Mouse (Mus musculus) lung, adult 2 months (tissue): ENCODE results near the gene Samsn1. TPM values are rescaled to one million over a fixed set of nuclear protein-coding genes. Genes with fewer than 3 reads are reported as not detected.
"Not testable (repeated sequence)": the region's sequence is repeated elsewhere in the genome, so short reads cannot be mapped to it uniquely, and the experiment has no call there.

Experiments used
- DNase-seq: peaks from one replicate; pipeline ENCODE4 v3.0.0; 2022
- H3K4me1 ChIP-seq: fragments of 200-500 bp; 2 replicates; pipeline ENCODE4 v1.6.1; 2011; ENCODE audit warnings: low read length; ENCODE audit not compliant: control insufficient read depth, insufficient read depth
- H3K4me3 ChIP-seq: fragments of 200-500 bp; replicated peaks from 2 replicates; pipeline ENCODE3; 2011; ENCODE audit warnings: low read depth, mild to moderate bottlenecking, control low read depth, low read length; ENCODE audit errors: extremely low read depth
- CTCF ChIP-seq: fragments of 200-500 bp; IDR thresholded peaks from 2 replicates; pipeline ENCODE4 v1.5.1; 2011; ENCODE audit warnings: mild to moderate bottlenecking, low read length, control low read depth; ENCODE audit not compliant: insufficient read depth
- POLR2A ChIP-seq: fragments of 200-500 bp; IDR thresholded peaks from 2 replicates; pipeline ENCODE4 v1.6.1; 2011; ENCODE audit warnings: low read depth, mild to moderate bottlenecking, control low read depth, low read length, borderline replicate concordance; ENCODE audit errors: extremely low read depth
- WGBS: fragments of 180-500 bp; shearing (Covaris S2); methylation state at CpG from one replicate; pipeline ENCODE4 v1.1.7; 2018; 5-methylcytosine and 5-hydroxymethylcytosine counted together
- polyA plus RNA-seq: library from polyadenylated mRNA; depleted of rRNA; stranded (reverse); fragments of >200 nt; gene quantifications from 2 replicates; pipeline ENCODE4 v1.2.3, GENCODE M21; 2012

Samsn1 gene
- polyA plus RNA-seq, 1 experiment, result 3.2 TPM

DNA sequence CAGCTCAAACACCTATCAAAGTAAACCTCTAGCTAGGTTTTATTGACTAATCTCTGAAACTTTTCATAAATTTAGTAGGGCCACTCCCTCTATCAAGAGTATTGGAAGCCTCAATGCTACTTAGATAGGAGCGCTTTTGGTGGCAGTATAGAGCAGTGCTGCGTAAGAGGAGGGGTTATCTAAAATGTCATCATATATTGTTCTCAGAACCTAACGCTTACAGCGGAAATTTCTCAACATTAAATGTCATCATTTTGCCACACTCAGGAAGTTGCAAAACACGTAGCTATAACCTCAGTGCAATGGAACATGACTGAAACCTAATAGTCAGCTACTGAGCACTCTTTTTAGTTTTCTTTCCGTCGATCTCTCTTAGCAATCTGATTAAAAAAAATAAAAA, 166.7 kb downstream of the Samsn1 start:
- no peaks in the 10 kb centered on the region for H3K4me1 ChIP-seq
- DNase-seq, result no peak
- WGBS, result 47% methylated on average over 7 of the region's 7 CpGs
- H3K4me3 ChIP-seq, result no peak overlapping the region
- TF ChIP-seq POLR2A (no peak), CTCF (no peak)

GRCm38 (mm10) chr16:75853556-75854271, 168.4 kb downstream of the Samsn1 start:
- no peaks in the 10 kb centered on the region for H3K4me1 ChIP-seq
- no peak overlapping the region for H3K4me3 ChIP-seq
- WGBS, result 84% methylated on average over 9 of the region's 9 CpGs
- no peak for DNase-seq
- TF ChIP-seq CTCF, result no peak
- TF ChIP-seq POLR2A, result no peak

DNA sequence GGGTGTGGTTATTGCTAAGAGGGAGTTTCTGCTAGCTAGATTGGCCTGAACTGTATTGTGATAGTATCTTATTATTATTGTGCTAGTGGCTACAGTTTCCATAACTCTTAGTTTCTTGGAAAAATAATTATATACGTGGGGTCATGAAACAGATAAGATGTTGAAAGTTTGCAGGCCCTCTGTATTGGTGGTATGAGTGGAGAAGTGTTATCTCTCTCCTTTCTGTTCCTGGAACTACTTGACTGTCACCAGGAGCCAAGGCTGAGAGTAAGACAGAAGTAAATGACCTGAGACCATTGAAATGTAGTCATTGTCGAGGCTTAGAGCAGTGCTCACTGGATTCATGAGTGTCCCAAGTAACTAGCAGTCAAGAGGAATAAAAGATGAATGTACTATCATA, 169.6 kb downstream of the Samsn1 start:
- DNase-seq, result no peak
- H3K4me1 ChIP-seq, result no peaks in the 10 kb centered on the region
- no peak for TF ChIP-seq POLR2A
- 52% methylated on average over 2 of the region's 2 CpGs for WGBS
- no peak overlapping the region for H3K4me3 ChIP-seq

DNA sequence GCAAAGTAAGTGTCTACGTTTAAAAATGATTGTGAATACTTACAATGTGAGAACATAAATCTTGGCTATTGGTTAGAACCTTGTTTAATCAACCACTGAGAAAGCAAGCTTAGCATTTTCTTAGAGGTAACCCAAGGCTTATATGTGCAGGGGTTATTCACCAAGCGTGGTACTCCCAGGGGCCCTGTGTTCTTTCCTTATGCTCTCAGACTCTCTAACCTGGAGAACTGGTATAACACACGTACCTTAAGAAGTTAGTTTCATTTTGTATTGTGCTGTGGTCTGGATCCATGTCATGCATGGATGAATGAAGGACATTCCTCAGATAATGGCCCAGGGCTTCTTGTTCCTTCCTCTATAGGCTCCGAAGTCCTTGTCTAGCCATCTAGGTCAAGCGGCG, 173.0 kb downstream of the Samsn1 start:
- Histone ChIP-seq H3K4me1 (no peaks in the 10 kb centered on the region), H3K4me3 (no peak overlapping the region)
- TF ChIP-seq POLR2A, result no peak
- DNase-seq, result no peak
- 87% methylated on average over 6 of the region's 6 CpGs for WGBS

DNA sequence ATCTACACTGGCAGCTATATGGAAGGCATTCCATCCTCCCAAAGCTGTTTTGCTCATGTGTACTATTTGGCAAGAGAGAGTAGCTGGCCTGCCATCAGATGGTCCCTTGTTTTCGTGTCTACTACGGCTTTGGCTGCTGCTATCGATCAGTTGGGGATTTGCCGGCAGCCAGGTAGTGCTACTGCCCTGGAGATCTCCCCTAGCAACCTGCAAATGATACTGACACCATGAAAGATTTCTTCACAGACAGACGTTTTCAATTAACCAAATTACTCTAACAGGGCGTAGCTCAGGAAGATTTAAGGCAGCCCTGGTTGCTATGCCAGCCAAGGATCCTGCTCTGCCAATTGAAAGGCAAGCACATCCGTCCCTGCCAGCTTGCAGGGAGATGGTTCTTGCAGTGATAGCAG, 178.4 kb downstream of the Samsn1 start:
- TF ChIP-seq CTCF (no peak), POLR2A (no peak)
- Histone ChIP-seq H3K4me1 (no peaks in the 10 kb centered on the region), H3K4me3 (no peak overlapping the region)
- 84% methylated on average over 7 of the region's 7 CpGs for WGBS
- no peak for DNase-seq

- no peaks in the 10 kb centered on the region for H3K4me1 ChIP-seq
- no peak overlapping the region for H3K4me3 ChIP-seq
- TF ChIP-seq CTCF (no peak), POLR2A (no peak)
- no peak for DNase-seq
- 94% methylated on average over 9 of the region's 9 CpGs for WGBS
These were observed 179.1 kb downstream of the Samsn1 start for GRCm38 (mm10) chr16:75843031-75843430.

DNA sequence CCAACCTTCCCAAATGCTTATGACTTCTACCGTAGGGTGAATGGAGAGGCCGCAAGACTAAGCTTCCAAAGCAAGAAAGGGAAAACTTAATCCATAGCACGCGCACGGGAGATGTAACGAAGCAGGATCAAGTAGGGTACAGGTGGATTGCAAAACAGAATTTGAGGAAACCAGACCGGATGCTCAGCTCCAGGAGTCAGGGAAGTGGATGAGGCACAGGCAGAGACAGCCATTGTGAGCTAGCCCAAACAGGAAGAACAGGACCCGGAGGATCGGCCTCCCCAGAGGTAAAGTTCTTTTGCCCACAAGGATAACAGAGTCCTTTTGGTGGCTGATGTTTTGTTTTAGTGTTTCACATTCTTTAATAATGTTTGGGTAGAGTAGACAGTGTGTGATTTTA, 179.5 kb downstream of the Samsn1 start:
- H3K4me3 ChIP-seq, result no peak overlapping the region
- no peak for DNase-seq
- TF ChIP-seq CTCF (no peak), POLR2A (no peak)

DNA sequence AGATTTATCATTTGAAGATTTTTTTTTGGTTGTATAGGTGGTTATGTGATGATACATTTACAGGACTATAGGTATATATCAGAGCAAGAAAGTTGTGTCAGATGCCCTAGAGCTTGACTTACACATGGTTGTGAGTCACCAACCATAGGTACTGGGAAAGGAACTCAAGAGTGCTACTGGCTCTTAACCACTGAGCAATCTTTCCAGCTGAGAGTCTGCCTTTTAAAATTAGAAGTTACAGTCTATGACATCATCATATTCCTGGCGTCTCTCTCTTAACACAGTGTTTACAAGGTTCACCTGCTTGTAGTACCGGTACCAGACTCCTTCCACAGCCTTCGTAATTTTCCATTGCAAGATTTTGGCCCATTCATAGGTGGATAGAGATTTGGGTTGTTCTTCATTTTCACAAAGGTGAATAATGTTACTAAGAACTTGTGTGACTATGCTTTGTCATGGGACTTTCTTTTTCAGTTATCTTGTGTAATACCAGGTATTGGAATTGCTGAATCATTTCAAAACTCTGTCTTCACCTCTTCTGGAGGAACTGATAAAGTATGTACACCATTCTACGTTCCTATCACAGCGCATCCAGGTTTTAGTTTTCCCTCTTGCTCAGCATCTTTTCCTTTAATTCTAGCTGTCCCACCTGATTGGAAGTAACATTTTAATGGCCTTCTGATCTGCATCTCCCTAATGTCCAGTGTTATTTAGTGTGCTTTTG, 184.2 kb downstream of the Samsn1 start:
- WGBS, result 77% methylated on average over 5 of the region's 5 CpGs
- no peak for TF ChIP-seq POLR2A
- no peak for TF ChIP-seq CTCF
- no peaks in the 10 kb centered on the region for H3K4me1 ChIP-seq
- no peak for DNase-seq
- H3K4me3 ChIP-seq, result no peak overlapping the region

More for the DNA sequence above, 179.5 kb downstream of the Samsn1 start:
- no peaks in the 10 kb centered on the region for H3K4me1 ChIP-seq
- WGBS, result 73% methylated on average over 9 of the region's 9 CpGs

GRCm38 (mm10) chr16:75831390-75831789, 190.7 kb downstream of the Samsn1 start:
- Histone ChIP-seq H3K4me1 (no peaks in the 10 kb centered on the region), H3K4me3 (no peak overlapping the region)
- WGBS, result 32% methylated on average over 4 of the region's 4 CpGs
- DNase-seq, result no peak
- no peak for TF ChIP-seq POLR2A
- TF ChIP-seq CTCF, result no peak

GRCm38 (mm10) chr16:75826949-75827348, 195.1 kb downstream of the Samsn1 start:
- not testable (repeated sequence) for H3K4me1 ChIP-seq, H3K4me3 ChIP-seq, DNase-seq

DNA sequence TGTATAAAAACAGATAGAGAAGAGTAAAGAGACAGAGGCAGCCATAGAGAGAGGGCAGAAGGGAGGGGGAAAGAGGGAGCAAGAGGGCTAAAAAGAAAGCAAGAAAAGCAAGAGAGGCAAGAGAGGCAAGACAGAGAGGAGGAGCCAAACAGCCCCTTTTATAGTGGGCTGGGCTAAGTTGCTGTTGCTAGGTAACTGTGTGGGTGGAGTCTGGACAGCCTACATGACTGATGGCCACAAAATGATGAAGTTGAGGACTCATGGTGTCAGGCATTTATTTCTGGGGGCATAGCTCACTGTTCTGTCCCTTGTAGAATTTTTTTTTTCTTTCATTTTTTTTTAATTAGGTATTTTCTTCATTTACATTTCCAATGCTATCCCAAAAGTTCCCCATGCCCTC, 195.6 kb downstream of the Samsn1 start:
- DNase-seq, result no peak
- TF ChIP-seq POLR2A (no peak), CTCF (no peak)

More for the DNA sequence above, 195.6 kb downstream of the Samsn1 start:
- no peak overlapping the region for H3K4me3 ChIP-seq
- no peaks in the 10 kb centered on the region for H3K4me1 ChIP-seq
